Mouse (Mus musculus): ENCODE measurements around the gene Abcg8.

Abcg8 gene

DNA sequence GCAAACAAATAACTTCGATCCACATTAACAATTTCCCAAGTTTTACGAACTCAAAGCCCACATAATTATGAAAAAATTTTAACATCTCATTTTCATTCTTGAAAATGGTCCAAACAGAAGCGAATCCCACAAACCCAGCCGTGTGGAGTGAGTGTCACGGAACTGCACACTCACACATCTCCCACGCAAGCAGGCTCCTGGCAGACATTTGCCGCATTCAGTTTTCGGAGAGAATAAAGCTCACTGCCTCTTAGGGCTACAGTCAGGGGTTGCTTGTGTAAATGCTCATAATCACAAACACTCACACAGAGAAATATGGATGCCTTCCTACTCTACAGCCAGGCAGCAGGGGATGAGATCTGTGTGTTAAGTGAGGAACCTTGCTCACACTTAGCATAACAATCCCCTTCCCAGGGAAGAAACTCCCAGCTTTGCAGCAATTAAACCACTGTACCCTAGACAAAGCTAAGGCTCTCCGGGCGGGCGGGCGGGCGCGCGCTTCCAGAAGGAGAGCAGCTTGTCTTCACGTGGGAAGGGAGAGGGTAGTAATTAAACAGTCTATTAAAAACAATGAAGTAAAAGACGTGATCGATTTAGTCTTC is 37.6 kb downstream of the Abcg8 start:
- DNase-seq (ENCODE audit: low spot score): no peak

- DNase-seq (ENCODE audit: low spot score): no peak
These were observed 38.8 kb downstream of the Abcg8 start for GRCm38 (mm10) chr17:84714930-84715329.

DNA sequence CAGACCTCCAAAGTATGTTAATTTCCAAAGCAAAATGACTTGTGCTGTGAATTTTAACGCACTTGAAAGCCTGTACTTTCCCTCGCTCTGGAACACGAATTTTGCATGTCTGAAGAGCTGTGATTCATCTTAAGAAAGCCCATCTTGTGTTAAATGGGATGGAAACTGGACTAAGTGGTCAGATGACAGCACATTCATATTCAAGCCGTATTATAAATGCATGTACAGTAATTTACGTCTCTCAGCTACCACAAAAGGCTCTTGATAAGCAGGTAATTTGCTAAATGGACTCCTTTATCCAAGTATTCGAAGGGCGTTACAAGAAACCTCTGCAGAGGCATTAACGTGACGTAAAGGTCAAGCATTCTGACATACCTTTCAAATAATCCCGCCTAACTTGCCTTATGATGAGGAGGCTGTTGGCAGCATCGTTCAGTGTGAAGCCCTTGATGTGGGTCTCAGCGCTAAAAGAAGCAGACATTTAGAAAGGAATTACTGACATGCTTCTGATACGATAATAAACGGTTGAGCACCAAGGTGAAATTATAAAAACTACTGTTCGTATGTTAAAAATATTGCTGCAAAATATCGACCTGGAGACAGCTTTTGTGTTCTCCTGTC is 40.3 kb downstream of the Abcg8 start:
- no peak for DNase-seq (ENCODE audit: low spot score)

- no peak for DNase-seq (ENCODE audit: low spot score)
These were observed 41.3 kb downstream of the Abcg8 start for GRCm38 (mm10) chr17:84717416-84717815.

- no peak for DNase-seq (ENCODE audit: low spot score)
These were observed 43.0 kb downstream of the Abcg8 start for GRCm38 (mm10) chr17:84719105-84719504.

DNA sequence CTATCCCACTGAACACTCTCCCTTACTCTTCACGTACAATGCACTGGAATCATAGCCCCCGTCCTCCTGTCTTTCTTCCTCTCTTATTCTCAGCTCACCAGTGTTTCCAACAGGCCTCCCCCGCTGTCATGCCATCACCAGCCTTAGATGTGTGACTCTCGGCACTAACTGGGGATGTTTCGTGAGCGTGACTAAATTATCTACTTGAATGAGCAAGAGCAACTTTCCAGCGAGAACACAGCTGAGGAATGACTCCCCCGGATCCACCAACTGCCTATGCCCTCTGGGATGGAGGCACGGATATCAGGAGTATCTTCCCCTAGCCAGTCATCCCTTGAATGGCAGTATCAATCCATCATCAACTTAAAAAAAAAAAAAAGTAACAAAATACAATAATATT is 47.9 kb downstream of the Abcg8 start:
- DNase-seq (ENCODE audit: low spot score): no peak

GRCm38 (mm10) chr17:84725163-84725562 is 49.1 kb downstream of the Abcg8 start:
- DNase-seq (ENCODE audit: low spot score): no peak

DNA sequence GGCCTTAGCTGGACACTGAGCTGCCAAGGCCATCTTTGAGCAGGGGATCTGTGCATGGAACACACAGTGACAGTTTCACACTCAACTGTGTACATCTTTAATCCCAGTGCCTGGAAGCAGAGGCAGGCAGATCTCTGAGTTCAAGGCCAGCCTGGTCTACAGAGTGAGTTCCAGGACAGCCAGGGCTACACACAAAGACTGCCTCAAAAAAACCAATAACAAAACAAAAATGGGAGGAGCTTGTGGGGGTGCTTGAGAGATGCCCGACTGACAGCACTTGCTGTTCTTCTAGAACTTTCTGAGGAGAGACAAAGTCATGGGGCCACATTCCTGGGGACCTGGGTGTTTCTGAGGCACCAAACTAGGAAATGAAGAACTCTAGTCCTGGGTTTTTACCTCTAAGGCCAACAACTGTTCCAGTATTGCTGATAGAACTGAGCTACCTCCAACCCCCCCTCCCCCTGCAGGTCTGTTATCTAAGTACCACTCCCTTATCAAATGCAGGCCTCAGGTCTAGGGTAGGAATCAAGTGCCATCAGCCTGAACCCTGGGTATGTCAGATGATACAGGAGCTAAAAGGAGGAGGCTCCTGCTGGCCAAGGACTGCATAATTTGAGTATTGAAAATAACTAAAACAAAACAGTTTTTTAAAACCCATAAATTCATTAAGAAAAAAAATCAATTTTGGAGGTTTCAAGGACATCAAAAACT is 52.3 kb downstream of the Abcg8 start:
- DNase-seq (ENCODE audit: low spot score): no peak

- DNase-seq (ENCODE audit: low spot score): no peak
These were observed 53.0 kb downstream of the Abcg8 start for GRCm38 (mm10) chr17:84729140-84729539.

DNA sequence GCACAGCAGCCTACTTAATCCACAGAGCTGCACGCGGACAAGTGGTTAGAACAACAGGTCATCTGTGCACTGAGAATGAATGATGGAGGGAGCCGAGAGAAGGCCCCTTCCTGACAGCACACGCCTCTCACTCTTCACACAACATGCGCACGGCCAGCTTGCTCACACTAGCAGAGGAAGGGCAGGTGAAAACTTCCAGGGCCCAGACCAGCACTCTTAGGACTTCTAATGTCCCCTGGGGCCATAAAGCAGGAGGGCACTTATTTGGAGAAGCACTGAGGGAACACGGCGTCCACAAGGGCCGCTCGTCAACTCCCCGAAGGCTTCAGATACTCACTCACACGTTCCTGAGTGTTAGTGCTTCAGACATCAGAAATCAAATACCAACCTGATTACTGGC is 55.3 kb downstream of the Abcg8 start:
- no peak for DNase-seq (ENCODE audit: low spot score)

GRCm38 (mm10) chr17:84732612-84733011 is 56.5 kb downstream of the Abcg8 start:
- no peak for DNase-seq (ENCODE audit: low spot score)

DNA sequence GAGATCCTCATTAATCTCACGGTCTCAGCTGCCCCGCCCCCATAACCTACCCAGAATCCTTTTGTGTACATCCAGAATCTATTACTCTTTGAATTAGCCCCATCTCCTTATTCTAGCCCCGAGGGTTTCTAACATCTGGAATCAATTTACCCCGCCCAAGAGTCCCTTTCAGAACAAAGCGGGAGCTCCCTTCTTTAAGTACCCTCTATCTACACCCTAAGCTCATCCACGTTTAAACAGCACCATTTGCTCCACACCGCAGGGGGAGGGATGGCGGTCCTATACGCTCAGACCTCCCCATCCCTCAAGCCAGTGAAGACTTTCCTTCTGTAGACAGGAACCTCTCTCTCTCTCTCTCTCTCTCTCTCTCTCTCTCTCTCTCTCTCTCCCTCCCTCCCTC is 60.6 kb downstream of the Abcg8 start:
- DNase-seq (ENCODE audit: low spot score): no peak

DNA sequence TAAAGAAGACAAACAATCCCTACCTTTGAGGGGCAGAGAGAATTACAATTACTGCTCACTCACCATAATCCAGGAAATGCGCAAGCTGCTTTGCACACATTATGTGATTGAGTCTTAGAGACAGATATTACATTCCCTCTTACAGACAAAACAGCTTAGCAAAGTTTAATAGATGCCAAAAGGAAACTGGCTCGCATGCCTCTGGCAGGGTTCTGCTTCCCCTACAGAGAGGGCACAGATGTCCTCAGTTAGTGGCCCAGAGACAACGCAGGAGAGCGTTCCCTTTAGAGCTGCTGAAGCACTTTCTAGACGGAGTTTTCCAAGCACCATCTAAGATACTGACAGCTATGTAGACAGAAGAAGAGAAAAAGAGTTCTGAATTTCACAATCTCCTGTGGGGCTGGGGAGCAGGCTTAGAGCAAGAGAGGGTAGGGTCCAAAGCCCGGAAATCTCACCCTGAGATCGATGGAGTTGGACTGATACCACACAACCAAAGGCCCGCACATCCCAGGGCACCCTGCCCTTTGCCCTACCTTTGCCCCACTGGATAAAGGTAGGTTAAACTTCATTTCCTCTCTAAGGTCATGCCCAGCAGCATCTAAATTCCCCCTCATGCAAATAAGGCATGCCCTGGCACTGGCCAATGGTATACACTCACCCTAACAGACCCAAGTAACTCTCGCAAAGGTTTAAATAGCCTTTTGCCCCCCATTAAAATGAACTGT is 62.1 kb downstream of the Abcg8 start:
- DNase-seq (ENCODE audit: low spot score): no peak

- no peak for DNase-seq (ENCODE audit: low spot score)
These were observed 68.2 kb downstream of the Abcg8 start for GRCm38 (mm10) chr17:84744256-84744655.

GRCm38 (mm10) chr17:84745001-84745400 is 68.9 kb downstream of the Abcg8 start:
- DNase-seq (ENCODE audit: low spot score): no peak

DNA sequence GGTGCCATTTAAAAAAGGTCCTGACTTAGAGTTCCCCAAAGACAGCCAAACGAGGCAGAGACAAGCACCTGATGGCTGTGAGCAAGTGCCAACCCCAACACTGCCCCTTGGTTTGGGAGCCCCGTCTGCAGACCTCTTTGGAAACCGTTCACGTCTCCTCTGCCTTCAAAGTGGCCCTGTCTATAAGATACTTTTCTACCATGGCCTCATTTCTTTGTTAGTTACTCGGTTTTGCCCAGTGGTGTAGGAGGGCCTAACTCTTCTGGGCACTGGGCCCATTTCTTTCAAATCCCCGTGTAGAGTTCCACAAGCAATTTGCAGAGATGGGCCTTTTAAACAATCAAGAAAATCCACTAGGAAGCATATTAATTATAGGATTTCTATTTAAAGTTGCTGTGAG is 71.1 kb downstream of the Abcg8 start:
- DNase-seq (ENCODE audit: low spot score): no peak

GRCm38 (mm10) chr17:84748152-84748682 is 72.1 kb downstream of the Abcg8 start:
- DNase-seq (ENCODE audit: low spot score): no peak

DNA sequence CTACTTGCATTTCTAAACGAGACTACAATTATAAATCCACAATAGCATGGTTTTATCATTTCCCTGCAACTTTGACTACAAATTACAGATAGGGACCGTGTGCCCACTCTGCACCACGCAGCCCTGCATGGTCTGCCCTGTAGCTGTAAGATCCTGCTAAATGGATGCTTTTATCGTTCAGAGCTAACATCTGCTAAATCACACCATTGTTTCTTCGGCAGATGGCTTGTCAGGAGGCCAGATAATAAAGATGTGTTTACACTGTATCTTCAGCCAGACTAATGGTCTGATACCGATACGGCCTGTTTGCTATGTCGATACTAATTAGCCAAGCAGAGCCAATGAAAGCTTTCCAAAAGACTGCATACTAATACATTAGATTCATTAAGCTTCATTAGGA is 73.2 kb downstream of the Abcg8 start:
- no peak for DNase-seq (ENCODE audit: low spot score)
